Mouse (Mus musculus): ENCODE measurements around the gene Larp4.
A peak's percentile ranks its signal among the peaks of the same experiment; 100 is the strongest.
"Not testable (repeated sequence)": the region's sequence is repeated elsewhere in the genome, so short reads cannot be mapped to it uniquely, and the experiment has no call there.

Larp4 gene

GRCm38 (mm10) chr15:99969765-99970164 lies at the start of gene Larp4:
Gene Larp4 (plus strand): TSS chr15:99970065.
- DNase-seq (ENCODE audit: low spot score in 2 of 2): not testable (repeated sequence)

DNA sequence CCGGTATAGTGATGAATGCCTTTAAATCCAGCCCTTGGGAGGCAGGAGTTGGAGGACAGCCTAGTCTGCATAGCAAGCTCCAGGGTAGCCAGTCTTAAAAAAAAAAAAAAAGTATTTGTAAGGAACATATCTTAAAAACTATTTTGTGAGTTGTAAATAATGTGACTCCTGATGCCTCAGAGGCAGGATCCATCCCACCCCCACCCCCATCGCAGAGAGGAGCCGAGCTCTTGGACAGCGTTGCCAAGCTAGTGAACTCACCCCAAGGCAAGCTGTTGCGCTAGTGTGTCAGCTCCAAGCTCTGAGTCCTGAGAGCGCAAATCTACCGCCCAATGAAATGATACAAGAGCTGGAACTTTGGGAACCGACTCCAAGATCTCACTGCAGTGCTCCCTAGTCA lies 38.6 kb upstream of the Larp4 start:
- no peak for DNase-seq (ENCODE audit: low spot score in 2 of 2)

DNA sequence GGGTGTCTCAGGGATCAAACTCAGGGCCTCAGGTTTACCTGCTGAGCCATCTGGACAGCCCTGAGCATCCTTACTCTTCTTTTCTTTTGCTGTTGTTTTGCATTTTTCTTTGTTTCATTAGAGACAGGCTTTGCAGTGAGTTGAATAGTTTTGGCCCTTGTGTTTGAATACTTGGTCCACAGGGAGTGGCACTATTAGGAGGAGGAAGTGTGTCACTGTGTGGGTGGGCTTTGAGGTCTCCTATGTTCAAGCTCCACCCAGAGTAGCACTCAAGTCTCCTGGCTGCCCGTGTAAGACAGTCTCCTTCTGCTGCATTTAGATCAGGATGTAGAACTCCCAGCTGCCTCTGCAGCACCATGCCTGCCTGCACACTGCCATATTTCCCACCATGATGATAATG lies 35.4 kb upstream of the Larp4 start:
- DNase-seq (ENCODE audit: low spot score in 2 of 2): no peak

DNA sequence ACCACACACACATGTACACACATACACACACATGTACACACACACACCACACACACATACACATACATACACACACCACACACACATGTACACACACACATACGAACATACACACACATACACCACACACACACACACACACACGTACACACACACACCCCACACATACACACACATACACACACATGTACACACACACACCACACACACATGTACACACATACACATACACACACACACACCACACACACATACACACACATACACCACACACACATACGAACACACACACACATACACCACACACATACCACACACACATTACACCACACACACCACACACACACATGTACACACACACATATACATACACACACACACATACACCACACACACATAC lies 33.2 kb upstream of the Larp4 start:
- DNase-seq (ENCODE audit: low spot score in 2 of 2): no peak

GRCm38 (mm10) chr15:99937841-99938240 lies 32.0 kb upstream of the Larp4 start:
- DNase-seq (ENCODE audit: low spot score in 2 of 2): no peak

GRCm38 (mm10) chr15:99940426-99940825 lies 29.4 kb upstream of the Larp4 start:
- DNase-seq (ENCODE audit: low spot score in 2 of 2): no peak

GRCm38 (mm10) chr15:99940970-99941630 lies 28.8 kb upstream of the Larp4 start:
- DNase-seq (ENCODE audit: low spot score in 2 of 2): no peak

- no peak for DNase-seq (ENCODE audit: low spot score in 2 of 2)
Observed at GRCm38 (mm10) chr15:99955324-99955723, 14.5 kb upstream of the Larp4 start.

DNA sequence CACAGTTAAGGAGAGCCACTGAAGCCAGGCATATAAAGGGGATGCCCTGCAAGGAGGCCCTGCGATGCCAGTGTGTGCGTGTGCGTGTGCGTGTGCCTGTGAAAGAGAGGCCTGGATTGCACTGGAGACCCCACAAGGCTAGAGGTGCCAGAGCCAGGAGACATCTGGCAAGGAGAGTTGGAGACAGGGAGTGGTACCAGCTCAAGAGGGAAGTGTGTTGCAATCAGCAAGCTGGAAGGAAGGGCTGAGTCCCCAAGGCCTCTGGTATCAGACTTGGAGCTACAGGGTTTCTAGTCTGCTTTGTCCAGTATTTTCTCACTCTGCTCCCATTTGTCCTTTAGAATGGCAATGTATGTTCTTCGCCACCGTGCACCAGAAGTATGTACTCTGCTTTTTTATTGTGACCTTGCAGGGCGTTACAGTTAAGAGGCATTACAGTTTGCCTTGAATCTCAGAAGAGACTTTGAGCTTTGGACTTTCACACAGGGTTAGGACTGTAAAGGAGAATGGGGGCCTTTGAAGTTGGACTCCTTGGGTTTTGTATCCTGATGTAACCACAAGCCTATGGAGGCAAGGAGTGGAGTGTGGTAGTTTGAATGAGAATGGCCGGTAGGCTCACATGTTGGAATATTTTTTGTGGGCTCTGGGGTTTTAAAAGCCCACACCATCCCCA lies 4.6 kb upstream of the Larp4 start:
- no peak for DNase-seq (ENCODE audit: low spot score in 2 of 2)

DNA sequence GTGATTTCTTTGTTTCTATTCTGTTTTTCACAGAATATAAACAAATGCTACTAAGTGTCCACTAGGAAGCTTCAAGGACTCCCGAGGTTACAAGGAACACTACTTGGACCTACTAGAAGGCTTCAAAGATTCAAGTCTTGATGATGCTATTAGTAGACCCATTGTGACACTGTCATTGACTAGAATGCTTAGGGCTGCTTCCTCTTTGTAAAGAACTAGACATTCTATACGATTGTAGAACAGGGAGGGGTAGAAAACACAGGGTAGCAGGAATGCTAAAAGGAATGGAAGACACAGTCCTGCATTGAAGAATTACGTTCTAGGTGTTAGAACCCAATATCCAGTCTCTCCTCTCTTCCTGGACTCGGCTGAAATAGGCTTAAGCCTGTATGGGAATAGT lies 2.9 kb upstream of the Larp4 start, which contains the start of gene Fam186a:
Fam186a (minus strand) TSS at position 101 of the 400 bp plus-strand sequence.
- no peak for DNase-seq (ENCODE audit: low spot score in 2 of 2)

DNA sequence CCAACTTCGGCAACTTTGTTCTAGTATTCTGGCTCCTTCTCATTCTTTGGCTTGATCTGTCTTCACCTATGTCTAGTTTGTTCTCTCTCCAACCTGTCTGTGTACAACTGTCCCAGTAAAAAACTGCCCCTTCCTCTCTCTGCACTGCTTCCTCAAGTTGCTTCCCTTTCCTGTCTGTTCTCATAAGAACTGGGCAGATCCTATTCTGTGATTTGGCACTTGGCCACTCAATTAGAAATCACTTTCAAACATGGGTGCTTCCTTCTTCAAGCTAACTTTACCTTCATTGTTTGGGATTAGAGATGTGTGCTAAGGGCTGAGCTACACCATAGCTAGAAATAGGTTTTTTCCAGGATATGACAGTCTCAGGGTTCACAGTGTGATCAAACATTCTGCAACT lies 741 bp downstream of the Larp4 start:
- DNase-seq (ENCODE audit: low spot score in 2 of 2): no peak

- DNase-seq (ENCODE audit: low spot score in 2 of 2): peak; percentile 88 to 92
Observed at GRCm38 (mm10) chr15:99972361-99972988, 2.6 kb downstream of the Larp4 start.

GRCm38 (mm10) chr15:99972989-99973911 lies 3.4 kb downstream of the Larp4 start:
- DNase-seq (ENCODE audit: low spot score in 2 of 2): peak in 1 of 2 experiments; percentile 8

GRCm38 (mm10) chr15:99974476-99975220 lies 4.8 kb downstream of the Larp4 start:
- DNase-seq (ENCODE audit: low spot score in 2 of 2): no peak

DNA sequence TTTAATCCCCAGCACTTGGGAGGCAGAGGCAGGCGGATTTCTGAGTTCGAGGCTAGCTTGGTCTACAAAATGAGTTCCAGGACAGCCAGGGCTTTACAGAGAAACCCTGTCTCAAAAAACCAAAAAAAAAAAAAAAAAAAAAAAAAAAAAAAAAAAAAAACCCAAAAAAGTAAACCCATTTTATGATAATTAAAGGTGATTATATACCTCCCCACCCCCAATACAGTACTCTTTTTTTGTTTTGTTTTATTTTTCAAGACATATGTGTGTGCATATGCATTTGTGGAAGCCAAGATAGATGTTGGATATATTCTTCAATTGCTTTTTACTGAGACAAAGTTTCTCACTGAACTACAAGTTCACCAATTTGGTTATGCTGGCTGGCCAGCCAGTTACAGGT lies 6.3 kb downstream of the Larp4 start:
- DNase-seq (ENCODE audit: low spot score in 2 of 2): not testable (repeated sequence)

DNA sequence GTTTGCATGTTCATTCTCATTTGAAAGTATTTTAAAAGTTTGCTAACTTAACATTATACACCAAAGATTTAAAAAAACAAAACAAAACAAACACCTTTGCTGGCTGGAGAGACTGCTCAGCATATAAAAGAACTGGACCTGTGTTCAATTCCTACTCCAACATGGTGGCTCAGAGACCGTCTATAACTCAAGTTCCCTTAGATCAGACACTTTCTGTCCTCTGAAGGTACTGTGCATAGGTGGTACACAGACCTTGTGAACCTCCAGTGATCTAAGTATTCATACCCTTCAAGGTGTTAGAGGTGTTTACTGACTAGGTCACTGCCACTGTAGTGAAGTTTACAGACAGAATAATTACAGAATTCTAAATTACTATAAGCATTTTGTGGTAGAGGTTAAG lies 9.4 kb downstream of the Larp4 start:
- DNase-seq (ENCODE audit: low spot score in 2 of 2): no peak

DNA sequence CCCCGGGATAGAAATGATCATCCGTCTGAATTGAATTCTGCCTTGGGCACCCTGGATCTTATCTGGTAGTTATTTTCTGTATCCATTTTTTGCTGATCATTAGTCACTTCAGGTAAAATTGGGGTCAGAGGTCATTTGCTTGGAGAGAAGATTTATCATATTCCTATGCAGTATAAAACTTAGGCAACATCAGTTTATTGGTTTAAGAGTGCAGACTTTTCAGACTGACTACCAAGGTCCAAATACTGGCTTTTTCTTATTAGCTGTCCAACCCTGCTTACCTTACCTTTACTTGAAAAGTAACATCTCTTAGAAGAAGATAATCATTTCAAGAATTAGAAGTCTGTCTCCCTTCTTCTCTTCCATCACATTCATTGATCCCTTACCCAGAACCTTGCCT lies 9.8 kb downstream of the Larp4 start:
- no peak for DNase-seq (ENCODE audit: low spot score in 2 of 2)

DNA sequence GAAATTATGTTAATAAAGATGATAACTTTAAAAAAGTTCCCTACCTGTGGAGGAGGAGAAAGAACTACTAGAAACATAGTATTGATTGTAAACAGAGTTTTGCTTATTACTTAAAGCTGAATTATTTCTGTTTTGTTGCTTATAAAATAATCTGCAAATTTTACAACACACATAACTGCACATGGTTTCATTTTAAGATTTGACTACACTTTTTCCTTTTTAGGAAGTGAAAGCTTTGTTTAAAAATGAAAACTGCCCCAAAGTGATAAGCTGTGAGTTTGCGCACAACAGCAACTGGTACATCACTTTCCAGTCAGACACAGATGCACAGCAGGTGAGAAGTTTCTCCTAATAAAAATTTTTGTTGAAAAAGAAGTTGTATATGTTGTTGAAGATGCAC lies 23.2 kb downstream of the Larp4 start:
- no peak for DNase-seq (ENCODE audit: low spot score in 2 of 2)

GRCm38 (mm10) chr15:99997114-99997804 lies 27.4 kb downstream of the Larp4 start:
- DNase-seq (ENCODE audit: low spot score in 2 of 2): no peak

DNA sequence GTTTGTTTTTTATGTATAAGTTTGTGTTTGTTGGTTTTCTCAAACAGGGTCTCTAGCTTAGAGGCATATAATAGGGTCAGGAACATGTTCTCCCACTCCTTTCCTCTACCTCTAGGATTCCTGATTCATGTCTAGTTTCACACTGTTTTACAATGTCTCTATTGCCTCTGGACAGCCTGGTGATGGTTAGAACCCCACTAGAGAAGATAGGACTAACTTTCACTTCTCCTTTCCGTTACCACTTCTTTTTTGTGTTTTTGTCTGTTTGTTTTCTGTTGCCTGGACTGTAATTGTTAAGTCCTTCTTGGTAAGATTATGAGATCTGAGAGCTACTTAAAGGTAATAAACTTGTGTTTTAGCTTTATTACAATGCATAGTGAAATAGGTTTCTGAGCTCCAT lies 29.5 kb downstream of the Larp4 start:
- no peak for DNase-seq (ENCODE audit: low spot score in 2 of 2)
